Mouse (Mus musculus) spleen, embryonic (tissue): ENCODE data around the gene Sapcd2.

Experiments used
- CTCF ChIA-PET: fragments of 350-600 bp; sonication (Branson Sonifier 250); formaldehyde crosslinking; loops from one replicate; lab custom pipeline; 2022; lab: Charles Lee

Sapcd2 gene

GRCm38 (mm10) chr2:25372644-25373391, 697 bp downstream of the Sapcd2 start:
- CTCF ChIA-PET, result interaction anchor here (0.6 kb wide), 1 partner anchor 11 kb away, joined by 3 read pairs; no protein-coding TSS in a partner anchor

GRCm38 (mm10) chr2:25373431-25373830, 1.3 kb downstream of the Sapcd2 start:
- CTCF ChIA-PET, result no interaction called here

- CTCF ChIA-PET, result interaction anchor here (1.5 kb wide), 1 partner anchor 24 kb away, joined by 3 read pairs; no protein-coding TSS in a partner anchor
These were observed 4.5 kb downstream of the Sapcd2 start for GRCm38 (mm10) chr2:25376589-25376988.

GRCm38 (mm10) chr2:25384492-25384891, 12.4 kb downstream of the Sapcd2 start:
- CTCF ChIA-PET, result no interaction called here

- CTCF ChIA-PET, result no interaction called here
These were observed 19.1 kb downstream of the Sapcd2 start for GRCm38 (mm10) chr2:25391266-25391665.

GRCm38 (mm10) chr2:25394281-25395221, 22.4 kb downstream of the Sapcd2 start:
- CTCF ChIA-PET, result no interaction called here

- CTCF ChIA-PET, result interaction anchor here (0.5 kb wide), 1 partner anchor 276 kb away, joined by 10 read pairs; no protein-coding TSS in a partner anchor
These were observed 23.8 kb downstream of the Sapcd2 start, which contains the start of gene Entpd2 for GRCm38 (mm10) chr2:25395721-25396596. Entpd2 (plus strand) TSS chr2:25395874.

- CTCF ChIA-PET, result interaction anchor here (0.5 kb wide), 2 partner anchors 29 to 277 kb away, joined by 3 to 10 read pairs; no protein-coding TSS in a partner anchor
These were observed 24.5 kb downstream of the Sapcd2 start for GRCm38 (mm10) chr2:25396597-25396983.

GRCm38 (mm10) chr2:25397010-25397409, 24.9 kb downstream of the Sapcd2 start:
- CTCF ChIA-PET, result interaction anchor here (0.5 kb wide), 2 partner anchors 29 to 277 kb away, joined by 3 to 10 read pairs; no protein-coding TSS in a partner anchor

GRCm38 (mm10) chr2:25398065-25398464, 25.9 kb downstream of the Sapcd2 start:
- CTCF ChIA-PET, result no interaction called here

GRCm38 (mm10) chr2:25399051-25399450, 26.9 kb downstream of the Sapcd2 start, which contains the start of gene Npdc1:
Npdc1 (plus strand) TSS chr2:25399351.
- CTCF ChIA-PET, result interaction anchor here (0.6 kb wide), 1 partner anchor 13 kb away, joined by 11 read pairs; no protein-coding TSS in a partner anchor

GRCm38 (mm10) chr2:25400291-25400690, 28.2 kb downstream of the Sapcd2 start:
- CTCF ChIA-PET, result interaction anchor here (0.5 to 0.9 kb wide), 2 partner anchors 19 to 23 kb away, joined by 3 to 4 read pairs; no protein-coding TSS in a partner anchor

- CTCF ChIA-PET, result interaction anchor here (0.5 to 0.9 kb wide), 3 partner anchors 19 to 23 kb away, joined by 3 to 4 read pairs (median 3); partner anchors contain the start of gene Fut7
These were observed 28.6 kb downstream of the Sapcd2 start for GRCm38 (mm10) chr2:25400764-25401163.

GRCm38 (mm10) chr2:25402377-25402971, 30.4 kb downstream of the Sapcd2 start:
- CTCF ChIA-PET, result no interaction called here

GRCm38 (mm10) chr2:25402972-25403601, 31.0 kb downstream of the Sapcd2 start:
- CTCF ChIA-PET, result no interaction called here

- CTCF ChIA-PET, result no interaction called here
These were observed 31.9 kb downstream of the Sapcd2 start for GRCm38 (mm10) chr2:25403994-25404393.

GRCm38 (mm10) chr2:25408908-25409307, 36.8 kb downstream of the Sapcd2 start:
- CTCF ChIA-PET, result no interaction called here

GRCm38 (mm10) chr2:25413436-25413835, 41.3 kb downstream of the Sapcd2 start:
- CTCF ChIA-PET, result interaction anchor here (0.6 kb wide), 1 partner anchor 1473 kb away, joined by 6 read pairs; no protein-coding TSS in a partner anchor

GRCm38 (mm10) chr2:25417426-25417825, 45.3 kb downstream of the Sapcd2 start:
- CTCF ChIA-PET, result interaction anchor here (0.6 kb wide), 1 partner anchor 37 kb away, joined by 3 read pairs; no protein-coding TSS in a partner anchor
